Mouse (Mus musculus): ENCODE measurements at regions not wholly inside any gene's neighbourhood (a gene's known extent, or its start where the extent isn't known, plus 50 kb on each side); places are given as distances from the start of the nearest gene placed in this dataset.

GRCm38 (mm10) chr2:30681642-30682041 lies 86.8 kb downstream of the Cstad start:
- Histone ChIP-seq H3K4me3 (ENCODE audit: insufficient read depth, low read depth, low read length) (no peak overlapping the region), H3K27ac (replicated peaks; ENCODE audit: low read depth, low read length) (no peak overlapping the region), H3K4me1 (ENCODE audit: control insufficient read depth, insufficient read depth, insufficient read length, low read length) (peaks cover 33% of the 10 kb centered on the region)

GRCm38 (mm10) chr2:30679041-30679440 lies 84.2 kb downstream of the Cstad start:
- peak overlapping the region; percentile 50 for H3K27ac ChIP-seq (replicated peaks; ENCODE audit: low read depth, low read length)
- H3K4me3 ChIP-seq (ENCODE audit: insufficient read depth, low read depth, low read length), result no peak overlapping the region
- H3K4me1 ChIP-seq (ENCODE audit: control insufficient read depth, insufficient read depth, insufficient read length, low read length), result peaks cover 17% of the 10 kb centered on the region

- H3K4me3 ChIP-seq (ENCODE audit: insufficient read depth, low read depth, low read length), result peak overlapping the region; percentile 55
- H3K4me1 ChIP-seq (ENCODE audit: control insufficient read depth, insufficient read depth, insufficient read length, low read length), result peaks cover 17% of the 10 kb centered on the region
- peak overlapping the region; percentile 95 for H3K27ac ChIP-seq (replicated peaks; ENCODE audit: low read depth, low read length)
Observed at GRCm38 (mm10) chr2:30677498-30677897, 82.7 kb downstream of the Cstad start.

GRCm38 (mm10) chr2:30676833-30677459 lies 82.1 kb downstream of the Cstad start:
- Histone ChIP-seq H3K4me1 (ENCODE audit: control insufficient read depth, insufficient read depth, insufficient read length, low read length) (peaks cover 17% of the 10 kb centered on the region), H3K27ac (replicated peaks; ENCODE audit: low read depth, low read length) (peak overlapping the region; percentile 95), H3K4me3 (ENCODE audit: insufficient read depth, low read depth, low read length) (peak overlapping the region; percentile 55)

- peaks cover 17% of the 10 kb centered on the region for H3K4me1 ChIP-seq (ENCODE audit: control insufficient read depth, insufficient read depth, insufficient read length, low read length)
- peak overlapping the region; percentile 34 for H3K4me3 ChIP-seq (ENCODE audit: insufficient read depth, low read depth, low read length)
- no peak overlapping the region for H3K27ac ChIP-seq (replicated peaks; ENCODE audit: low read depth, low read length)
Observed at GRCm38 (mm10) chr2:30676450-30676832, 81.6 kb downstream of the Cstad start.

- no peak overlapping the region for H3K27ac ChIP-seq (replicated peaks; ENCODE audit: low read depth, low read length)
Observed at GRCm38 (mm10) chr2:30675839-30676238, 81.0 kb downstream of the Cstad start.

GRCm38 (mm10) chr2:30670836-30671586 lies 76.2 kb downstream of the Cstad start:
- Histone ChIP-seq H3K4me3 (ENCODE audit: insufficient read depth, low read depth, low read length) (no peak overlapping the region), H3K4me1 (ENCODE audit: control insufficient read depth, insufficient read depth, insufficient read length, low read length) (no peaks in the 10 kb centered on the region), H3K27ac (replicated peaks; ENCODE audit: low read depth, low read length) (no peak overlapping the region)

More at GRCm38 (mm10) chr2:30675839-30676238, 81.0 kb downstream of the Cstad start:
- no peak overlapping the region for H3K4me3 ChIP-seq (ENCODE audit: insufficient read depth, low read depth, low read length)
- peaks cover 17% of the 10 kb centered on the region for H3K4me1 ChIP-seq (ENCODE audit: control insufficient read depth, insufficient read depth, insufficient read length, low read length)

- Histone ChIP-seq H3K27ac (replicated peaks; ENCODE audit: low read depth, low read length) (no peak overlapping the region), H3K4me1 (ENCODE audit: control insufficient read depth, insufficient read depth, insufficient read length, low read length) (no peaks in the 10 kb centered on the region), H3K4me3 (ENCODE audit: insufficient read depth, low read depth, low read length) (no peak overlapping the region)
Observed at GRCm38 (mm10) chr2:30667468-30667867, 72.6 kb downstream of the Cstad start.

GRCm38 (mm10) chr2:30661147-30661546 lies 66.3 kb downstream of the Cstad start:
- Histone ChIP-seq H3K4me3 (ENCODE audit: insufficient read depth, low read depth, low read length) (no peak overlapping the region), H3K4me1 (ENCODE audit: control insufficient read depth, insufficient read depth, insufficient read length, low read length) (peaks cover 15% of the 10 kb centered on the region), H3K27ac (replicated peaks; ENCODE audit: low read depth, low read length) (no peak overlapping the region)

- peaks cover 15% of the 10 kb centered on the region for H3K4me1 ChIP-seq (ENCODE audit: control insufficient read depth, insufficient read depth, insufficient read length, low read length)
- H3K4me3 ChIP-seq (ENCODE audit: insufficient read depth, low read depth, low read length), result no peak overlapping the region
- no peak overlapping the region for H3K27ac ChIP-seq (replicated peaks; ENCODE audit: low read depth, low read length)
Observed at GRCm38 (mm10) chr2:30660613-30660991, 65.8 kb downstream of the Cstad start.

- H3K27ac ChIP-seq (replicated peaks; ENCODE audit: low read depth, low read length), result no peak overlapping the region
Observed at GRCm38 (mm10) chr2:30659836-30660612, 65.2 kb downstream of the Cstad start.

GRCm38 (mm10) chr2:30658844-30659555 lies 64.2 kb downstream of the Cstad start:
- Histone ChIP-seq H3K4me3 (ENCODE audit: insufficient read depth, low read depth, low read length) (peak overlapping the region; percentile 50), H3K27ac (replicated peaks; ENCODE audit: low read depth, low read length) (peak overlapping the region; percentile 85), H3K4me1 (ENCODE audit: control insufficient read depth, insufficient read depth, insufficient read length, low read length) (peaks cover 15% of the 10 kb centered on the region)

More at GRCm38 (mm10) chr2:30659836-30660612, 65.2 kb downstream of the Cstad start:
- H3K4me1 ChIP-seq (ENCODE audit: control insufficient read depth, insufficient read depth, insufficient read length, low read length), result peaks cover 15% of the 10 kb centered on the region
- no peak overlapping the region for H3K4me3 ChIP-seq (ENCODE audit: insufficient read depth, low read depth, low read length)

All from brown adipose tissue, adult 24 weeks (tissue).